Comparison of ENCODE assay signal across 9 mouse cellular contexts in genomic region chr10:61879427-61879826, GRCm38 (mm10).
DNase-seq lines count a peak whose midpoint lies in the region; ATAC-seq and TF ChIP-seq lines count a peak whose summit lies in the region.
"Had no signal": no experiment of that assay in that cellular context is flagged by ENCODE, and none has a peak within 500 bp of the region (broad histone marks: within the 10 kb centered on the region; RNA-seq: fewer than 3 reads in every experiment).

No protein-coding gene starts in this region.

- DNase-seq in heart, postnatal 4 days: peak; percentile 14
- no peak for DNase-seq in heart, postnatal 25 days (ENCODE audit: low spot score)
- DNase-seq in adrenal gland, adult 8-10 months: peak; percentile 54
- peak; percentile 59 for DNase-seq in hindbrain, postnatal 0 days (ENCODE audit: low spot score)
- DNase-seq in lung, postnatal 0 days (ENCODE audit: low spot score): peak; percentile 89
- no peak for DNase-seq in thymus, adult 2 months
- DNase-seq in spleen, postnatal 14 days (ENCODE audit: low spot score in 2 of 2): no peak
- no peak for DNase-seq in layer of hippocampus, adult 2 months (ENCODE audit: low spot score in 2 of 2)

- no peaks in the 10 kb centered on the region for H3K36me3 ChIP-seq in hindbrain, postnatal 0 days (ENCODE audit: insufficient read depth, low read length)
- H3K36me3 ChIP-seq in lung, postnatal 0 days (ENCODE audit: insufficient read depth, low read length): no peaks in the 10 kb centered on the region
- H3K36me3 ChIP-seq in thymus, adult 2 months (ENCODE audit: control insufficient read depth, insufficient read depth, low read length): no peaks in the 10 kb centered on the region
- H3K36me3 ChIP-seq: limb, embryonic 12.5 days had no signal

- peak; percentile 59; the same call in 1 of the 2 replicates for TF ChIP-seq EP300 in lung, postnatal 0 days (IDR thresholded peaks at IDR 0.05)

- no peak overlapping the region for H3K9ac ChIP-seq in hindbrain, postnatal 0 days (replicated peaks; ENCODE audit: low read length)
- no peak overlapping the region for H3K9ac ChIP-seq in lung, postnatal 0 days (replicated peaks; ENCODE audit: low read depth)
- H3K9ac ChIP-seq: limb, embryonic 12.5 days had no signal

- ATAC-seq in hindbrain, postnatal 0 days: peak; percentile 76
- peak; percentile 81 for ATAC-seq in lung, postnatal 0 days

- no peak overlapping the region for H3K4me3 ChIP-seq in hindbrain, postnatal 0 days (ENCODE audit: low read length)
- H3K4me3 ChIP-seq in lung, postnatal 0 days (ENCODE audit: low read depth, low read length): no peak overlapping the region
- no peak overlapping the region for H3K4me3 ChIP-seq in thymus, adult 2 months (ENCODE audit: control insufficient read depth, insufficient read depth, low read length)
- H3K4me3 ChIP-seq in layer of hippocampus, adult 2 months: no peak overlapping the region
- H3K4me3 ChIP-seq: limb, embryonic 12.5 days had no signal

- WGBS in hindbrain, postnatal 0 days: 17% methylated on average over 4 of the region's 4 CpGs
- WGBS in lung, postnatal 0 days: 8% methylated on average over 4 of the region's 4 CpGs
- 83% methylated on average over 4 of the region's 4 CpGs for WGBS in thymus, adult 2 months

- no peaks in the 10 kb centered on the region for H3K9me3 ChIP-seq in hindbrain, postnatal 0 days (ENCODE audit: low read length)
- H3K9me3 ChIP-seq in lung, postnatal 0 days (ENCODE audit: low read length): no peaks in the 10 kb centered on the region
- H3K9me3 ChIP-seq: limb, embryonic 12.5 days had no signal

- H3K27ac ChIP-seq in hindbrain, postnatal 0 days: no peak overlapping the region
- peak overlapping the region; percentile 59 for H3K27ac ChIP-seq in lung, postnatal 0 days (ENCODE audit: low read length)
- H3K27ac ChIP-seq in thymus, adult 2 months (ENCODE audit: control insufficient read depth, insufficient read depth, low read length): no peak overlapping the region
- no peak overlapping the region for H3K27ac ChIP-seq in layer of hippocampus, adult 2 months
- H3K27ac ChIP-seq: limb, embryonic 12.5 days had no signal

- H3K4me1 ChIP-seq in hindbrain, postnatal 0 days (ENCODE audit: insufficient read depth, low read length): 0 out of 2 replicates have a peak, but pooled peaks cover 7% of the 10 kb centered on the region
- H3K4me1 ChIP-seq in lung, postnatal 0 days (ENCODE audit: insufficient read depth, low read depth, low read length): peaks cover 8% of the 10 kb centered on the region; the same call in 1 of the 2 replicates
- H3K4me1 ChIP-seq in thymus, adult 2 months (replicated peaks; ENCODE audit: control insufficient read depth, insufficient read depth, low read length): no peaks in the 10 kb centered on the region

- TF ChIP-seq CTCF in hindbrain, postnatal 0 days (IDR thresholded peaks at IDR 0.05; ENCODE audit: low read depth): no peak
- 0 out of 2 replicates have a peak, but pooled peaks have one; percentile 3 for TF ChIP-seq CTCF in lung, postnatal 0 days (IDR thresholded peaks at IDR 0.05)
- no peak for TF ChIP-seq CTCF in thymus, adult 2 months (IDR thresholded peaks at IDR 0.05; ENCODE audit: borderline replicate concordance, control insufficient read depth, extremely low read depth, insufficient read depth, low read length, poor library complexity)
- no peak for TF ChIP-seq CTCF in layer of hippocampus, adult 2 months (conservative IDR thresholded peaks at IDR 0.05)

- H3K27me3 ChIP-seq in hindbrain, postnatal 0 days (ENCODE audit: insufficient read depth, low read length): 0 out of 2 replicates have a peak, but pooled peaks cover 5% of the 10 kb centered on the region
- no peaks in the 10 kb centered on the region for H3K27me3 ChIP-seq in lung, postnatal 0 days (replicated peaks; ENCODE audit: insufficient read depth, low read length)
- H3K27me3 ChIP-seq in thymus, adult 2 months (ENCODE audit: control insufficient read depth, insufficient read depth, low read length): no peaks in the 10 kb centered on the region

- H3K4me2 ChIP-seq in hindbrain, postnatal 0 days (ENCODE audit: low read depth, low read length): no peak overlapping the region
- H3K4me2 ChIP-seq in lung, postnatal 0 days (replicated peaks; ENCODE audit: low read depth, low read length): no peak overlapping the region
- H3K4me2 ChIP-seq: limb, embryonic 12.5 days had no signal

- no peak for TF ChIP-seq POLR2A in thymus, adult 2 months (IDR thresholded peaks at IDR 0.05; ENCODE audit: control insufficient read depth, extremely low read depth, insufficient read depth, low read length, poor library complexity)

- intact Hi-C loops in heart, postnatal 25 days (cut with DNase I): loop anchor here (2.0 kb wide), 2 partner anchors 101 to 223 kb away; no protein-coding TSS in a partner anchor

Comparison
In these comparisons a context has a peak if more than half of its experiments do, and no peak if none do; other contexts are left out.
1. DNase-seq: peak in heart, postnatal 4 days (single experiment), adrenal gland, adult 8-10 months (single experiment), hindbrain, postnatal 0 days (single experiment) and lung, postnatal 0 days (single experiment); none in heart, postnatal 25 days (single experiment), thymus, adult 2 months (single experiment), spleen, postnatal 14 days (0 of 2) and layer of hippocampus, adult 2 months (0 of 2).